Mouse (Mus musculus) brain, embryonic 14.5 days (tissue): Measurements from ENCODE around the gene Hnf1b. TPM values are rescaled to one million over a fixed set of nuclear protein-coding genes. Genes with fewer than 3 reads are reported as not detected.

Experiments
- DNase-seq: peaks from one replicate; pipeline ENCODE4 v3.0.0-alpha.2; 2011; ENCODE audit warnings: low read depth
- CTCF ChIP-seq: fragments of 200-500 bp; IDR thresholded peaks from 2 replicates; pipeline ENCODE4 v1.5.1; 2012; ENCODE audit warnings: inconsistent platforms, mild to moderate bottlenecking, moderate library complexity, borderline replicate concordance; ENCODE audit not compliant: insufficient read depth, insufficient read length; ENCODE audit errors: extremely low read depth
- POLR2A ChIP-seq: fragments of 200-500 bp; IDR thresholded peaks from 2 replicates; pipeline ENCODE4 v1.6.1; 2012; ENCODE audit warnings: mild to moderate bottlenecking, inconsistent platforms, borderline replicate concordance; ENCODE audit not compliant: poor library complexity, insufficient read depth, insufficient read length, severe bottlenecking; ENCODE audit errors: extremely low read depth
- polyA plus RNA-seq: library from polyadenylated mRNA; depleted of rRNA; stranded (reverse); fragments of >200 nt; gene quantifications from 2 replicates; pipeline ENCODE4 v1.2.3, GENCODE M21; 2012; rRNA removed

Hnf1b gene
- polyA plus RNA-seq, 1 experiment, result 0.19 TPM

- no peak for DNase-seq
Measured at GRCm38 (mm10) chr11:83927097-83927496, 77.2 kb downstream of the Hnf1b start.

GRCm38 (mm10) chr11:83932506-83933106 is 82.7 kb downstream of the Hnf1b start:
- no peak for TF ChIP-seq POLR2A
- TF ChIP-seq CTCF, result no peak

More at GRCm38 (mm10) chr11:83927097-83927496, 77.2 kb downstream of the Hnf1b start:
- TF ChIP-seq POLR2A (no peak), CTCF (peak; percentile 58; the same call in 1 of the 2 replicates)

GRCm38 (mm10) chr11:83933376-83933775 is 83.5 kb downstream of the Hnf1b start:
- no peak for TF ChIP-seq POLR2A
- TF ChIP-seq CTCF, result no peak
- DNase-seq, result no peak

More at GRCm38 (mm10) chr11:83932506-83933106, 82.7 kb downstream of the Hnf1b start:
- DNase-seq, result no peak

GRCm38 (mm10) chr11:83935986-83936665 is 86.3 kb downstream of the Hnf1b start:
- TF ChIP-seq CTCF (peak; percentile 96), POLR2A (no peak)
- peak; percentile 81 for DNase-seq

- TF ChIP-seq CTCF, result no peak
- TF ChIP-seq POLR2A, result no peak
- DNase-seq, result no peak
Measured at GRCm38 (mm10) chr11:83938556-83938955, 88.7 kb downstream of the Hnf1b start.

GRCm38 (mm10) chr11:83941950-83942840 is 92.3 kb downstream of the Hnf1b start, which contains the start of gene Ddx52:
Ddx52 (plus strand) TSS chr11:83942062.
- TF ChIP-seq CTCF (no peak), POLR2A (peak; percentile 47; the same call in 1 of the 2 replicates)
- peak; percentile 97 for DNase-seq

Other genes with a start within 250 kb of the Hnf1b start
- not detected in 2 replicates for gene Rpl9-ps1, start 204.4 kb upstream of the Hnf1b start, polyA plus RNA-seq
- gene Ccl3, start 200.7 kb upstream of the Hnf1b start, polyA plus RNA-seq, result 1.7 and 2.4 TPM in 2 replicates
- gene Ccl4, start 187.5 kb upstream of the Hnf1b start, polyA plus RNA-seq, result 0.38 and 0.44 TPM in 2 replicates
- gene Wfdc17, start 146.1 kb upstream of the Hnf1b start, polyA plus RNA-seq, result not detected in 2 replicates
- not detected in 2 replicates for gene Wfdc18, start 141.0 kb upstream of the Hnf1b start, polyA plus RNA-seq
- not detected in 2 replicates for gene Wfdc21, start 103.1 kb upstream of the Hnf1b start, polyA plus RNA-seq
- 35.9 and 40.5 TPM in 2 replicates for gene Heatr6, start 96.4 kb upstream of the Hnf1b start, polyA plus RNA-seq
- gene Ddx52, start 92.0 kb downstream of the Hnf1b start, polyA plus RNA-seq, result 18.2 and 19.0 TPM in 2 replicates
- 25.0 and 36.8 TPM in 2 replicates for gene Synrg, start 114.4 kb downstream of the Hnf1b start, polyA plus RNA-seq
- gene Dusp14, start 219.2 kb downstream of the Hnf1b start, polyA plus RNA-seq, result 11.6 and 25.1 TPM in 2 replicates